Mouse (Mus musculus) subcutaneous adipose tissue, adult 2 months (tissue): ENCODE measurements around the gene Spag6l. TPM values are rescaled to one million over a fixed set of nuclear protein-coding genes. Genes with fewer than 3 reads are reported as not detected.

ENCODE experiments used
- polyA plus RNA-seq: library from polyadenylated mRNA; depleted of rRNA; stranded (reverse); fragments of >200 nt; gene quantifications from 2 replicates; pipeline ENCODE4 v1.2.3, GENCODE M21; 2012; ENCODE audit warnings: low replicate concordance; rRNA removed

The Spag6l gene
- polyA plus RNA-seq: 0.06 and 0.09 TPM in 2 replicates

DNA sequence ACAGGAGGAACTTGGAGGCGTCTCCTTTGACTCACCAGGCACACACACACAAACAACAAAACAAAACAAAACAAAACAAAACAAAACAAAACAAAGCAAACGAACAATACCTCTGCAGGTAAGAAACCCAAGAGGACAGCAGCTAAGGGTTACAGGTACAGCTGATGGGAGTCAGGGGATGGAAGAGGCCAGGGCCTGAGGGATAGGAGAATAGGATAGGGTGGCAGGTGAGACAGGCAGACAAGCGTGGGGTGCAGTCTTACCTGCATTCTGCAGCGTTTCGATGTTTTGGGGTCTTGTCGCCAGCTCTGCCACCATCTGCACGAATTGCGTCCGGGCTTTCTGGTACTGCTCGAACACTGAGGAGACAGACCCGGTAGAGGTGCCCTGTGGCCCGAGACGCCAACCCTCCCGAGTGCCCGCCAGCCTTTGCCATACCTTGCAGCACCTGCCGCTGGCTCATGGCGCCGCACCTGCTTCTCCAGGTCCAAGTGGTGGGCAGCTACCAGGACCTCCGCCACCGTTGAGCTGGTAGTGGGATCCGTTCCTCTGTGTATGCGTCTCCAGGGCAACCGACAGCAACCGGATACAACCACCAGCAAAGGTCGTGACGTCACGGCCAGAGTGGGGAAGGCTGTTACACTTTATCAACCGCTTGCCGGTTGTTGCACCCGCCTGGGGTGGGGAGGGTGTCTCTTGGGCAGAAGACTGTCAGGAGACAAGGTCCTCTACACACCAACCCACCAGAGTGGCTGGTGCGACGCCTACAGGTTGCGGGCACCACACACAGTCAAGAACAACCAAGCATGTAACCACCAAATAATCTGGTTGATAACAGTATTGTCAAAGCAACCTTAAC, at the start of gene Spag6l:
TSS of gene Spag6l (minus strand) at position 700 of the 859 bp plus-strand sequence.

DNA sequence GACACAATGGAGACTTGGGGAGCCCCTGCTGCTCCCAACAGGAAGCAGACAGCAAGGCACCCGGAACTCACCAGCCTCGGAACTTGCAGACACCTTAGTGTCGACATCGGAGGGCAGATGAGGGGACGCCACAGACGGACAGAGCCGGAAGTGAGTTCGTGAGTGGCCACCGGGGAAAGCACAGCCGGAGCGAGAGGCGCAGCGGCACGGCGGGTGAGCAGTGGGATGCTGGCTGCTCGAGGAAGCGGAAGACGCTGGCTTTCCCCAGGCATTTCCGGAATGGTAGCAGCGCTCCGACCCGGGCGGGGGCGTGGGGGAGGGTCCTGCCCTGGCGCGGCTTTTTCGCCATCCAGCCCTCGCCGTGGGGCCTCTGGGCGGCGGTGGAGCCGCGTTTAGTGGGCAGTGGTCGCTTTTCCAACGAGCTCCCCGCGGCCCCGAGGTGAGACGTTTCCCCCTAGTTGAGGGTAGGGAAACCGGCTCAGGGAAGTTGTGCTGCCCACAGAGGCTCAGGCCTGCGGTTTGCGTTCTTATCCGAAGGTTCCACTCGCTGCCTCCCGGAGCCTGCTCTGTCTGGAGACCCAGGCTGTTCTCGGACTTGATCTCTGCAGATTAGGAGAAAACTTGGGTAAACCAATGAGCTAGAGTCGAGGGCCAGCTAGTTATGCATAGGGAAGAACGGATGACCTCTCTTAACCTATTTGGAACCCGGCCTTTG, 41.5 kb upstream of the Spag6l start, which contains the start of the genes Top3b and Vpreb1:
TSS of gene Top3b (plus strand) at position 120 of the 715 bp plus-strand sequence.
TSS of gene Vpreb1 (minus strand) at position 227 of the 715 bp plus-strand sequence.

GRCm38 (mm10) chr16:16863978-16864377, 34.7 kb upstream of the Spag6l start, which contains the start of gene Igll1:
Gene Igll1 (minus strand): TSS chr16:16863985.

Other genes with a start within 250 kb of the Spag6l start
- gene Fgd4, start 228.9 kb downstream of the Spag6l start, polyA plus RNA-seq: 2.5 and 5.2 TPM in 2 replicates
- not detected in 2 replicates for gene Olfr19, start 153.1 kb downstream of the Spag6l start, polyA plus RNA-seq
- not detected in 2 replicates for gene Igll1, start 34.5 kb upstream of the Spag6l start, polyA plus RNA-seq
- 74.7 and 103 TPM in 2 replicates for gene Top3b, start 41.3 kb upstream of the Spag6l start, polyA plus RNA-seq
- 2.5 and 7.1 TPM in 2 replicates for gene Vpreb1, start 41.4 kb upstream of the Spag6l start, polyA plus RNA-seq
- gene Ppm1f, start 67.0 kb upstream of the Spag6l start, polyA plus RNA-seq: 31.5 and 37.5 TPM in 2 replicates
- 82.0 and 108 TPM in 2 replicates for gene Mapk1, start 153.9 kb upstream of the Spag6l start, polyA plus RNA-seq
- gene Ypel1, start 240.2 kb upstream of the Spag6l start, polyA plus RNA-seq: 3.7 and 3.9 TPM in 2 replicates